15 mouse cellular contexts compared by ENCODE assay signal in the genomic region with DNA sequence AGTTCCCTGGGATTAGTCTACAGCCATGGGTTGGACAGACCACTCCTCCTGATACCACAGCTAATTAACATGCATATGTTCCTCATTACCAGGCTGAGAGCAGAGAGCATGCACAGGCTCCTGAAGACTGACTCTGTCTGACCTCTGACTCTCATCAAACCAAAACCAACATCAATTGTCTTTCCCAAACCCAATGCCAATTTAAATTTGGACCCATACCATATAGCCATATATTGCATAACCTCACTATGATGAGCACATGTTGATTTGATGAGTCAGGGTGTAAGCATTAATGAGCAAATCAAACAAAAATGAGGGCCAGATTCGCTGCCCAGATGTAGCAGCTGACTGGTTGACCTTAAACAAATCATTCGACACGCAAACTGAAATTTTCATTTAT. TPM values are rescaled to one million over a fixed set of nuclear protein-coding genes. Genes with fewer than 3 reads are reported as not detected.
"Had no signal": no experiment of that assay in that cellular context is flagged by ENCODE, and none has a peak within 500 bp of the region (broad histone marks: within the 10 kb centered on the region; RNA-seq: fewer than 3 reads in every experiment).

No protein-coding gene starts in this region.

- H3K4me2 ChIP-seq: limb, embryonic 15.5 days; liver, embryonic 12.5 days; lung, embryonic 14.5 days; neural tube, embryonic 15.5 days had no signal

- H3K4me1 ChIP-seq: limb, embryonic 15.5 days; liver, embryonic 12.5 days; neural tube, embryonic 15.5 days had no signal

- H3K4me3 ChIP-seq: limb, embryonic 15.5 days; liver, embryonic 12.5 days; midbrain, embryonic 10.5 days; myocyte; neural tube, embryonic 15.5 days had no signal

- DNase-seq: kidney, adult 9 months; kidney, postnatal 36 days; left cerebral cortex, postnatal 4 days; lung, embryonic 14.5 days; lung, postnatal 10 days; lung, postnatal 4 days; thymus, postnatal 4 days had no signal

- H3K36me3 ChIP-seq: limb, embryonic 15.5 days; liver, embryonic 12.5 days had no signal

- H3K27me3 ChIP-seq: limb, embryonic 15.5 days; liver, embryonic 12.5 days; neural tube, embryonic 15.5 days had no signal

- ATAC-seq: liver, embryonic 12.5 days had no signal

- H3K27ac ChIP-seq: kidney, postnatal 0 days; limb, embryonic 15.5 days; liver, embryonic 12.5 days; midbrain, embryonic 10.5 days; neural tube, embryonic 15.5 days; stomach, postnatal 0 days had no signal

- H3K9ac ChIP-seq: limb, embryonic 15.5 days; liver, embryonic 12.5 days; lung, embryonic 14.5 days; neural tube, embryonic 15.5 days had no signal

- H3K9me3 ChIP-seq: limb, embryonic 15.5 days; liver, embryonic 12.5 days; midbrain, embryonic 10.5 days; neural tube, embryonic 15.5 days had no signal

RNA-seq across cellular contexts. Expression of a gene that starts 51.9 kb away (rescaled TPM):
- total RNA-seq: megakaryocyte, adult 5-6 weeks had no signal
